Mouse (Mus musculus) layer of hippocampus, postnatal 36 days (tissue): ENCODE data around the gene Mcpt9. TPM values are rescaled to one million over a fixed set of nuclear protein-coding genes. Genes with fewer than 3 reads are reported as not detected.
"Not testable (repeated sequence)": the region's sequence is repeated elsewhere in the genome, so short reads cannot be mapped to it uniquely, and the experiment has no call there.

Experiments
- DNase-seq, 2 experiments: peaks; one replicate each; pipeline ENCODE4 v3.0.0; 2022
- total RNA-seq, 2 experiments: library from RNA; stranded (reverse); gene quantifications; 2 replicates each; pipeline ENCODE4 v1.2.3; 2021

Gene Mcpt9
- total RNA-seq = not detected

DNA sequence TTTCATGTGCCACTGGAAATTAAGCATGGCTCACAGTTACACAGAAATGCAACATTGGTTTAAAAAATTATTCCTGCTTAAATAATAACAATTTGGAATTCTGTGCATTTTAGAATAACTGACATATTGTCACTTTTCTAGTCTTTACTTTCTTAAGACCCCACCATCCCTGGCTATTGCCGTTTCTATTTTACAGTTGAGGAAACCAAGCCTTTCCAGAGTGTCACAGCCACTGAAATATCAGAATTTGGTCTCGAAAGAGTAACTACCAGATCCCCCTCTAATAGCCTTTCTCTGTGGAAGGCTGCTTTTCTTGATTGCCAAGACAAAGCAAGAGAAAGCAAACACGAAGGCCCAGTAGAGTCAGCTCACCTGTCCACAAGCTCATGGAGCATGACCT lies at the start of gene Mcpt9:
TSS of gene Mcpt9 (minus strand) at position 101 of the 400 bp plus-strand sequence.
- not testable (repeated sequence) for DNase-seq

DNA sequence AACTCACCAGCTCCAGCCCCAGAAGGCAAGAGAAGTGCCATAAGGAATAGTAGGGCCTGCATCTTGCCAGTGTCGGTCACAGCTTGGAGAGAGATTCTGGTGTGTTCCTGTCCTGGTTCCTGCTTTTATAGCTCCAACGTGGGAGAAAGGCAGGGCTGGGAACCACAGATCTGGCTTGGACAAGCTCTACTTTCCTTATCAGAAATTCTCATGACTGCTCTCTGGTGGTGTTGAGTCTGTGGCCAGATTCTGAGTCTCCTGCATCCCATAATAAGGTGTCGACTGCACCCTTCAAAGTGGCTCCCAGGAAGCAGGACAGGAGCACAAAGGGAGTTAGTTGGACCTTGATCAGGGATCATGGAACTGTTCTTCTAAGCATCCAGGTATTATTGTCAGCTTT lies 31.9 kb upstream of the Mcpt9 start, which contains the start of gene Mcpt4:
TSS of gene Mcpt4 (minus strand) at position 101 of the 400 bp plus-strand sequence.
- DNase-seq = not testable (repeated sequence)

DNA sequence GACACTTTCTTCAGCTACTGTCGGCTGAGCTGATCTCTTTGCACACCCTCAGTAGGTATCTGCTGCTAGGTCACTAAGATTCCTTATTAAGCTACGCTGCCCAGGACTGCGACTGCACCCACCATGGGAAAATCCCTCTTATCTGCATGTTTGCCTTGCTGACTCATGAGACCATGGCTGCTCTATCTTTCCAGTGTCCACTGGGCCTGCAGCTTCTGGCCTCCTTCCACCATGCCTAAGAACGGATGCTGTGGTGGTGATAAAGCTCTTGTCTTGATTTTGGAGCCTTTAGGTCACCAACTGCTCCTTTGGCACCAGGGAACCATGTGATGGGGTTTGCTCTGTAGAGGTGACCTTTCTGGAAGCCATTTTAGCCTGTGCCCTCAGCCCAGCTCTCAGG lies 27.4 kb upstream of the Mcpt9 start:
- no peak for DNase-seq

DNA sequence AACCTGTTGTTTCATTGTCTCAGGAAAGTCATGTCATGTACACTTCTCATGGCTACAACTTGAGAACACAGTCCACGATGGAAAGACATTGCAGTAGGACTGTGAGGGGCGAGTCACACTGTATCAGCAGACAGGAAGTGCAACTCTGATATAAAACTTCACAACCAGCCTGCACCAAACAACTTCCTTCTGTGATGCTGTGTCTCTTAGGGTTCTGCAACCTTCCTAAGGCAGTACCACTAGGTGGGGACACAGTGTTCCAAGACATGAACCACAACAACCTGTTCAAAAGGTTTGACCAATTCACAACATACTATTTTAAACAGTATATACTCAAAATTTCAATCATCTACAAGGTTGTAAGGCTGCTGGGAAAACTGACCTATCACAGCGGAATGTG lies 25.1 kb upstream of the Mcpt9 start:
- no peak for DNase-seq

DNA sequence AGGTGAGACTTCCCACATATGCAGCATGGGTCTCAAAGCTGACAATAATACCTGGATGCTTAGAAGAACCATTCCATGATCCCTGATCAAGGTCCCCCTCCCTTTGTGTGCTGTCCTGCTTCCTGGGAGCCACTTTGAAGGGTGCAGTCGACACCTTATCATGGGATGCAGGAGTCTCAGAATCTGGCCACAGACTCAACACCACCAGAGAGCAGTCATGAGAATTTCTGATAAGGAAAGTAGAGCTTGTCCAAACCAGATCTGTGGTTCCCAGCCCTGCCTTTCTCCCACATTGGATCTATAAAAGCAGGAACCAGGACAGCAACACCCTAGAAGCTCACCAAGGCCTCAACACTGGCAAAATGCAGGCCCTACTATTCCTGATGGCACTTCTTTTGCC lies 11.5 kb upstream of the Mcpt9 start, which contains the start of gene Mcpt2:
TSS of gene Mcpt2 (plus strand) at position 250 of the 400 bp plus-strand sequence.
- DNase-seq = not testable (repeated sequence)

DNA sequence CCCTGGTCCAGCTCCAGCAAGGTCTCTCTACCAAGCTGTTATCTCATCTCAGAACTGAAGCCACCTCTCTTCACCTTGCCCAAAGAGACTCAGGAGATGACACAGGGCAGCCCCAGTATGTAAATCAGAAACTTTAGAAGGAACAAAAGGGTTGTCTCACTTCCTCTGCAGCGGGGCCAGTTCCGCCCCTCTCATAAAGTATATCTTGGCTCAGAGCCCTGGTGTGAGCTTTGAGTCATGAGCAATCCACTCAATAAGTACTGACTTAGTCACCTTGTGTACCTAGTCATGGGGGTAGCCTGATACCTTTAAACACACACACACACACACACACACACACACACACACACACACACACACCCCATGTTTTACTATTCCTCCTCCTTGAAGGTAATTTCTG lies 4.1 kb upstream of the Mcpt9 start:
- DNase-seq = no peak

DNA sequence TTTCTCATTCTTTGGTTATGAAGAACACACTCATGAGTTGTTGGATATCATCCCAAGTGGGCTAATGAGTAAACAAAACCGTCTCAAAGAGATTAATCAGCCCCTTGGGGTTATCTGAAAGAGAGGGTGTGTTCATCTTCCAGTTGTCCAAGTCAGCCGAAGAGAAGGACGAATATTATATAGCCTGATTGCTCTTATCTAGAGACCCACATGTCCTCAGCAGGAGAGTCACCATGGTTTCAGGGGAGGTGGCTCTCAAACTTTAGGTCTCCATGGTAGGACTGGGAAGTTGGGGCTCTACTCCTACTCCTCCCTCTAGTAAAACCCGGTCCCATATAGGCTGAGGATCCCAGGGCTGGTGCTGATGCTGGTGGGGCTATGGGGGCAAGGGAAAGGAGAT lies 9.0 kb downstream of the Mcpt9 start:
- DNase-seq = not testable (repeated sequence)

DNA sequence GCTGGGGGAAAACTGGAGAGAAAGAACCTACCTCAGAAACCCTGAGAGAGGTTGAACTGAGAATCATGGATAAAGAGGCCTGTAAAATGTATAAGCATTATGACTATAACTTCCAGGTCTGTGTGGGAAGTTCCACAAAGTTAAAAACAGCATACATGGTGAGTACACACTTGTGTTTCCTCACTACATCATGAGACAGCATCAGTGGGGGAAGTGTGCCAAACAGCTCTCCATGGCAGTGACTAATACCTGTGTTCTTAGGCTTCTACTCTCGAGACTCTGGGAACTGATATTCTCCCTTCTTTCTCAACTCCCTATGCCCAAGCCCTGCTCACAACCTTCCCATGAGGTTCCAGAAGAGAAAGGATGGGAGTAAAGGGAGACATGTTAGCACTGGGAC lies 10.8 kb downstream of the Mcpt9 start:
- no peak for DNase-seq

DNA sequence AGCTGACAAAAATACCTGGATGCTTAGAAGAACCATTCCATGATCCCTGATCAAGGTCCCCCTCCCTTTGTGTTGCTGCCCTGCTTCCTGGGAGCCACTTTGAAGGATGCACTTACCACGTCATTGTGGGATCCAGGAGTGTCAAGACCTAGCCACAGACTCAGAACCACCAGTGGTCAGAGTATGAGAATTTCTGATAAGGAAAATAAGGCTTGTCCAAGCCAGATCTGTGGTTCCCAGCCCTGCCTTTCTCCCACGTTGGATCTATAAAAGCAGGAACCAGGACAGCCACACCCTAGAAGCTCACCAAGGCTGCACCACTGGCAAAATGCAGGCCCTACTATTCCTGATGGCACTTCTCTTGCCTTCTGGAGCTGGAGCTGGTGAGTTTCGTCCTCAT lies 12.6 kb downstream of the Mcpt9 start, which contains the start of gene Mcpt1:
TSS of gene Mcpt1 (plus strand) at position 301 of the 400 bp plus-strand sequence.
- not testable (repeated sequence) for DNase-seq

DNA sequence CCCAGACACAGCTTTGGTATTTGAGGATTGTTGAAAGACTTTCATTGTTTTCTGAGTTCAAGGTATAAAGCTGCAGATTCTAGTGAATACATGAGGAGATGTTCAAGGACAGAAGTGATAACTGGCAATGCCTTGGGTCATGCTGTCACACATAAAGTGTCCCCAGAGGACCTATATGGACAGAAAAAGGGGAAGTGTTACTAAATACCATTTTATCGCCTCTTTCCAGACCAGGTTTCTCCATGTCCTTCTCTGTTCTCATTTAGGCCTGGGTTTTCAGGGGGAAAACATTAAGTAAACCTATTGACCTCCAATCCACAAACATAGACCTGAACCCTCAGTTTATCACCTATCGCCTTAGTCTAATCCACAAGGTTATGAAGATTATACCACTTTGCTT lies 16.4 kb downstream of the Mcpt9 start:
- DNase-seq = no peak

DNA sequence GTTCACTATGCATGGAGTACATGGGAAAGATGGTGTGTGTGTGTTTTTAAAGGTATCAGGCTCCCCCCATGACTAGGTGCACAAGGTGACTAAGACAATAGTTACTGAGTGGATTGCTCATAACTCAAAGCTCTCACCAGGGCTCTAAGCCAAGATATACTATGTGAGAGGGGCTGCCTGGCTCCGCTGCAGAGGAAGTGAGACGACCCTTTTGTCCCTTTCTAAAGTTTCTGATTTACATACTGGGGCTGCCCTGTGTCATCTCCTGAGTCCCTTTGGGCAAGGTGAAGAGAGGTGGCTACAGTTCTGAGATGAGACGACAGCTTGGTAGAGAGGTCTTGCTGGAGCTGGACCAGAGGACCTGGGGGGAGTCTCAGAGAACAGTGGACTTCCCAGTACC lies 17.1 kb downstream of the Mcpt9 start:
- no peak for DNase-seq

DNA sequence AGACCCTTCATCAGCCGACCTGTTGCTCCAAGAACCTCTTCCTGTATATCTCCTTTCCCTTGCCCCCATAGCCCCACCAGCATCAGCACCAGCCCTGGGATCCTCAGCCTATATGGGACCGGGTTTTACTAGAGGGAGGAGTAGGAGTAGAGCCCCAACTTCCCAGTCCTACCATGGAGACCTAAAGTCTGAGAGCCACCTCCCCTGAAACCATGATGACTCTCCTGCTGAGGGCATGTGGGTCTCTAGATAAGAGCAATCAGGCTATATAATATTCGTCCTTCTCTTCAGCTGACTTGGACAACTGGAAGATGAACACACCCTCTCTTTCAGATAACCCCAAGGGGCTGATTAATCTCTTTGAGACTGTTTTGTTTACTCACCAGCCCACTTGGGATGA lies 42.8 kb downstream of the Mcpt9 start:
- DNase-seq = not testable (repeated sequence)

Other genes with a start within 250 kb of the Mcpt9 start
- 1 to 10 TPM; 2.5 to 3.2 TPM for gene Adcy4, start 246.4 kb downstream of the Mcpt9 start, total RNA-seq
- 1 to 10 TPM; 1.1 to 1.9 TPM for gene Ripk3, start 241.6 kb downstream of the Mcpt9 start, total RNA-seq
- 1 to 10 TPM; 1.2 to 1.9 TPM for gene Nfatc4, start 207.4 kb downstream of the Mcpt9 start, total RNA-seq
- 1 to 10 TPM; 6.7 to 7.3 TPM for gene Nynrin, start 176.5 kb downstream of the Mcpt9 start, total RNA-seq
- gene Cbln3, start 146.1 kb downstream of the Mcpt9 start, total RNA-seq = under 1 TPM; 0.37 to 0.43 TPM
- gene Khnyn, start 145.5 kb downstream of the Mcpt9 start, total RNA-seq = 10 to 100 TPM; 10.6 to 11.7 TPM
- 10 to 100 TPM; 68.5 to 70.7 TPM for gene Sdr39u1, start 130.2 kb downstream of the Mcpt9 start, total RNA-seq
- under 1 TPM; 0.42 to 0.96 TPM for gene Cma1, start 85.8 kb downstream of the Mcpt9 start, total RNA-seq
- gene Cma2, start 79.5 kb downstream of the Mcpt9 start, total RNA-seq = not detected
- gene Mcpt1, start 12.5 kb downstream of the Mcpt9 start, total RNA-seq = not detected
- not detected for gene Mcpt2, start 11.5 kb upstream of the Mcpt9 start, total RNA-seq
- gene Mcpt4, start 31.8 kb upstream of the Mcpt9 start, total RNA-seq = under 1 TPM in 1 of 2 experiments, not detected in 1; 0.35 TPM
- not detected for gene Mcpt8, start 54.8 kb upstream of the Mcpt9 start, total RNA-seq
- not detected for gene Ctsg, start 72.1 kb upstream of the Mcpt9 start, total RNA-seq
- gene Gzme, start 90.1 kb upstream of the Mcpt9 start, total RNA-seq = not detected
- gene Gzmd, start 102.1 kb upstream of the Mcpt9 start, total RNA-seq = not detected
- not detected for gene Gzmg, start 129.1 kb upstream of the Mcpt9 start, total RNA-seq
- not detected for gene Gzmn, start 144.1 kb upstream of the Mcpt9 start, total RNA-seq
- not detected for gene Gzmf, start 180.9 kb upstream of the Mcpt9 start, total RNA-seq
- gene Gzmc, start 204.2 kb upstream of the Mcpt9 start, total RNA-seq = not detected
- gene Gzmb, start 231.8 kb upstream of the Mcpt9 start, total RNA-seq = not detected